In genomic region chr3:9884691-9885354, GRCm38 (mm10) we compare ENCODE assay signal across 9 mouse cellular contexts.
DNase-seq lines count a peak whose midpoint lies in the region; ATAC-seq lines count a peak whose summit lies in the region.
"Had no signal": no experiment of that assay in that cellular context is flagged by ENCODE, and none has a peak within 500 bp of the region (broad histone marks: within the 10 kb centered on the region; RNA-seq: fewer than 3 reads in every experiment).

No protein-coding gene starts in this region.

- no peaks in the 10 kb centered on the region for H3K27me3 ChIP-seq in hindbrain, embryonic 12.5 days
- no peaks in the 10 kb centered on the region for H3K27me3 ChIP-seq in hindbrain, embryonic 13.5 days
- H3K27me3 ChIP-seq in stomach, embryonic 16.5 days (ENCODE audit: control insufficient read depth, insufficient read depth, low read length), result no peaks in the 10 kb centered on the region
- H3K27me3 ChIP-seq in embryonic facial prominence, embryonic 10.5 days (replicated peaks; ENCODE audit: low read depth, poor library complexity, severe bottlenecking), result no peaks in the 10 kb centered on the region

- H3K4me2 ChIP-seq in hindbrain, embryonic 12.5 days (replicated peaks), result no peak overlapping the region
- no peak overlapping the region for H3K4me2 ChIP-seq in hindbrain, embryonic 13.5 days
- H3K4me2 ChIP-seq in stomach, embryonic 16.5 days (ENCODE audit: low read depth, low read length), result no peak overlapping the region

- H3K4me3 ChIP-seq in hindbrain, embryonic 12.5 days, result no peak overlapping the region
- H3K4me3 ChIP-seq in hindbrain, embryonic 13.5 days, result no peak overlapping the region
- no peak overlapping the region for H3K4me3 ChIP-seq in stomach, embryonic 16.5 days (replicated peaks; ENCODE audit: low read length)
- H3K4me3 ChIP-seq in embryonic facial prominence, embryonic 10.5 days, result no peak overlapping the region

- H3K27ac ChIP-seq in hindbrain, embryonic 12.5 days, result peak overlapping the region; percentile 17; the same call in 1 of the 2 replicates
- H3K27ac ChIP-seq in hindbrain, embryonic 13.5 days, result no peak overlapping the region
- 0 out of 2 replicates have a peak overlapping the region, but pooled peaks have one; percentile 29 for H3K27ac ChIP-seq in stomach, embryonic 16.5 days (ENCODE audit: low read length)
- no peak overlapping the region for H3K27ac ChIP-seq in embryonic facial prominence, embryonic 10.5 days (replicated peaks)

- H3K4me1 ChIP-seq in hindbrain, embryonic 12.5 days, result peaks cover 4% of the 10 kb centered on the region; the same call in 1 of the 2 replicates
- peaks cover 17% of the 10 kb centered on the region for H3K4me1 ChIP-seq in hindbrain, embryonic 13.5 days (replicated peaks)
- H3K4me1 ChIP-seq in stomach, embryonic 16.5 days (ENCODE audit: control insufficient read depth, insufficient read depth, low read length), result peaks cover 10% of the 10 kb centered on the region; the same call in 1 of the 2 replicates
- no peaks in the 10 kb centered on the region for H3K4me1 ChIP-seq in embryonic facial prominence, embryonic 10.5 days

- DNase-seq in thymus, postnatal 25 days, result peak; percentile 44
- no peak for DNase-seq in thymus, adult 18-20 months
- no peak for DNase-seq in adrenal gland, postnatal 25 days
- DNase-seq in embryonic facial prominence, embryonic 10.5 days (ENCODE audit: low spot score), result no peak

- H3K36me3 ChIP-seq in hindbrain, embryonic 12.5 days, result no peaks in the 10 kb centered on the region
- H3K36me3 ChIP-seq in hindbrain, embryonic 13.5 days, result no peaks in the 10 kb centered on the region
- no peaks in the 10 kb centered on the region for H3K36me3 ChIP-seq in stomach, embryonic 16.5 days (ENCODE audit: control insufficient read depth, insufficient read depth, low read length)
- no peaks in the 10 kb centered on the region for H3K36me3 ChIP-seq in embryonic facial prominence, embryonic 10.5 days (replicated peaks)

- ATAC-seq in hindbrain, embryonic 12.5 days (ENCODE audit: low FRiP score), result no peak
- ATAC-seq in hindbrain, embryonic 13.5 days (ENCODE audit: low FRiP score), result no peak
- ATAC-seq in hematopoietic stem cell, adult 5-6 weeks (replicated peaks in 1 of 2; ENCODE audit: insufficient read depth in 1 of 2, low FRiP score in 2 of 2, low TSS enrichment in 1 of 2, low read depth in 1 of 2, poor library complexity in 2 of 2, severe bottlenecking in 2 of 2), result peak; percentile 55 to 59
- no peak; the same call in 1 of the 2 replicates for ATAC-seq in stomach, embryonic 16.5 days (ENCODE audit: insufficient read depth, low FRiP score)

- no peak overlapping the region for H3K9ac ChIP-seq in hindbrain, embryonic 12.5 days
- no peak overlapping the region for H3K9ac ChIP-seq in hindbrain, embryonic 13.5 days
- H3K9ac ChIP-seq in stomach, embryonic 16.5 days (ENCODE audit: low read length), result no peak overlapping the region
- H3K9ac ChIP-seq: hindbrain, embryonic 14.5 days had no signal

- H3K9me3 ChIP-seq in hindbrain, embryonic 12.5 days (replicated peaks), result no peaks in the 10 kb centered on the region
- no peaks in the 10 kb centered on the region for H3K9me3 ChIP-seq in hindbrain, embryonic 13.5 days
- H3K9me3 ChIP-seq in stomach, embryonic 16.5 days (replicated peaks; ENCODE audit: control insufficient read depth, low read length), result no peaks in the 10 kb centered on the region
- H3K9me3 ChIP-seq in embryonic facial prominence, embryonic 10.5 days, result no peaks in the 10 kb centered on the region

- WGBS in hindbrain, embryonic 12.5 days, result 54% methylated on average over 5 of the region's 5 CpGs
- 50% methylated on average over 5 of the region's 5 CpGs for WGBS in hindbrain, embryonic 13.5 days
- WGBS in stomach, embryonic 16.5 days, result 36% methylated on average over 5 of the region's 5 CpGs
- 71% methylated on average over 5 of the region's 5 CpGs for WGBS in embryonic facial prominence, embryonic 10.5 days

Comparison
In these comparisons a context has a peak if more than half of its experiments do, and no peak if none do; other contexts are left out.
1. H3K27ac ChIP-seq: peak in hindbrain, embryonic 12.5 days (single experiment) and stomach, embryonic 16.5 days (single experiment); none in hindbrain, embryonic 13.5 days (single experiment) and embryonic facial prominence, embryonic 10.5 days (single experiment).
2. ATAC-seq: peak in hematopoietic stem cell, adult 5-6 weeks (2 of 2); none in hindbrain, embryonic 12.5 days (single experiment), hindbrain, embryonic 13.5 days (single experiment) and stomach, embryonic 16.5 days (single experiment).